Mouse (Mus musculus) kidney, adult 2 months (tissue): ENCODE results near the gene Pnpt1. TPM values are rescaled to one million over a fixed set of nuclear protein-coding genes. Genes with fewer than 3 reads are reported as not detected.

ENCODE experiments used
- DNase-seq: peaks from one replicate; pipeline ENCODE4 v3.0.0; 2021
- H3K27ac ChIP-seq: fragments of 200-500 bp; 2 replicates; pipeline ENCODE4 v1.5.1; 2012; ENCODE audit warnings: low read depth, low read length, control low read depth, inconsistent platforms; ENCODE audit not compliant: insufficient read depth
- H3K27me3 ChIP-seq: fragments of 200-500 bp; replicated peaks from 2 replicates; pipeline ENCODE4 v1.6.1; 2012; ENCODE audit warnings: mild to moderate bottlenecking, moderate library complexity, low read length, inconsistent platforms; ENCODE audit not compliant: control insufficient read depth, insufficient read depth
- H3K36me3 ChIP-seq: fragments of 200-500 bp; 2 replicates; pipeline ENCODE4 v1.6.1; 2012; ENCODE audit warnings: mild to moderate bottlenecking, moderate library complexity, low read length, inconsistent platforms; ENCODE audit not compliant: control insufficient read depth, insufficient read depth
- H3K4me1 ChIP-seq: fragments of 200-500 bp; 2 replicates; pipeline ENCODE4 v1.6.1; 2011; ENCODE audit warnings: low read length; ENCODE audit not compliant: control insufficient read depth, insufficient read depth
- H3K4me3 ChIP-seq: fragments of 200-500 bp; 2 replicates; pipeline ENCODE4 v1.5.1; 2011; ENCODE audit warnings: mild to moderate bottlenecking, low read depth, low read length, control low read depth; ENCODE audit not compliant: insufficient read depth
- CTCF ChIP-seq: fragments of 200-500 bp; conservative IDR thresholded peaks from 2 replicates; pipeline ENCODE4 v1.5.1; 2011; ENCODE audit warnings: low read depth, mild to moderate bottlenecking, control low read depth, low read length, moderate library complexity, mixed read lengths; ENCODE audit not compliant: insufficient read depth, insufficient read length
- POLR2A ChIP-seq: fragments of 200-500 bp; IDR thresholded peaks from one replicate; pipeline ENCODE4 v1.6.1; 2011; ENCODE audit warnings: low read depth, low read length, control low read depth
- WGBS: fragments of 180-500 bp; shearing (Covaris S2); methylation state at CpG from one replicate; pipeline ENCODE4 v1.1.7; 2018; 5-methylcytosine and 5-hydroxymethylcytosine counted together
- polyA plus RNA-seq: library from polyadenylated mRNA; depleted of rRNA; stranded (reverse); fragments of >200 nt; gene quantifications from 2 replicates; pipeline ENCODE4 v1.2.3, GENCODE M21; 2012; rRNA removed

Gene Pnpt1
- polyA plus RNA-seq, 1 experiment = 13.5 TPM

DNA sequence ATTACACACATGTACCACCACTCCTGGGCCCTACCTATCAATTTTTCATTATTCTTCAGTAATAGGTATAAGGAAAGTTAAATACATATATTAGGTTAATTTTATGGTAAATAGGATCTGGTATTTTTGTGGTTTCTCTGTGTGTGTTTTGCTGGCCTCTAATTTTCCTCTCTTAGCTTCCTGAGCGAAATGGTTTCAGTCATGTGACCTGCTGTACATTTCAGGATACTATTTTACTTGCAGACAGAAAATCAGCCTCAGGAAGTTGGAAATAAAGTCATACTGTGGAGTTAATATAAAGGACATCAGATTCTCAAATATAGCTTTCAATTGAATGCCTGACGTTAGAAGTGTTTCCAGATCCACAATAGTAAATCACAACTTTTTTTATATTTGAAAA, 58.4 kb downstream of the Pnpt1 start:
- H3K36me3 ChIP-seq = peaks cover 5% of the 10 kb centered on the region
- WGBS = 65% methylated on average over 2 of the region's 2 CpGs
- no peak overlapping the region for H3K27ac ChIP-seq

DNA sequence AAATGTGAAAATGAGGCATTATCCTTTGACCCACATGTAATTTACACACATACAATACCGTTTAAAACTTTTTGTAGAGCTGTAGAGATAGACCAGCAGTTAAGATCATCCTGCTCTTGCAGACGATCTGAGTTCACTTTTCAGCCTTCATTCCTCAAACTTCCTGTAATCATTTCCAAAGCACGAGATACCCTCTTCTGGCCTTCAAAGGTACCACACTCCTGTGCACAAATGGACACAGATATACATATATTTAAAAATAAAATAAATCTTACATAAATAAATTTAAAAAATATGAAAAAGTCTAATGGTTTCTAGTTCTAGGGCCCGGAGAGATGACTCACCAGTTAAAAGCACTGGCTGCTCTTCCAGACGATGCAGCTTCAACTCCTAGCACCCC, 73.1 kb downstream of the Pnpt1 start:
- 77% methylated on average over 5 of the region's 5 CpGs for WGBS
- H3K36me3 ChIP-seq = peaks cover 6% of the 10 kb centered on the region
- no peak overlapping the region for H3K27ac ChIP-seq
- DNase-seq = no peak
- no peaks in the 10 kb centered on the region for H3K27me3 ChIP-seq
- no peaks in the 10 kb centered on the region for H3K4me1 ChIP-seq
- no peak overlapping the region for H3K4me3 ChIP-seq
- no peak for TF ChIP-seq POLR2A
- TF ChIP-seq CTCF = no peak

More for the DNA sequence above, 58.4 kb downstream of the Pnpt1 start:
- TF ChIP-seq CTCF (no peak), POLR2A (no peak)
- Histone ChIP-seq H3K4me3 (no peak overlapping the region), H3K4me1 (no peaks in the 10 kb centered on the region), H3K27me3 (no peaks in the 10 kb centered on the region)
- no peak for DNase-seq

DNA sequence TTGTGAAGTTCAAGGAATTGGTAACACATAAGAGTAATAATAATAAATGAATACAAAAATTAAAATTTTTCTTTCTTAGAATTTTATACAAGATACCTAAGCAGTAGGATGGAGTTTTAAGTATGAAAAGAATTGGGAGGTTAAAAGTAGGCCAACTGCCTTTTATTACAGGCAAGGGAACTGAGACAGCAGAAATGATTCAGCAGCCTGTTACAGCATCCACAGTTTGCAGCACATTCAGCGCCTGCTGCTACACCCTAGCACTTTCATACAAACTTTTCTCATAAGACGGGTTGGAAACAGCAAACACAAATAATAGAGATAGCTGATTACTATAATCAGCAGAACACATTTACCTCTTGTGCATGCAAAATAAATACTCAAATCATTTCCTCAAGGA, 79.2 kb downstream of the Pnpt1 start:
- no peaks in the 10 kb centered on the region for H3K27me3 ChIP-seq
- H3K27ac ChIP-seq = no peak overlapping the region
- WGBS = 92% methylated on average over 2 of the region's 2 CpGs
- no peak for TF ChIP-seq POLR2A
- no peak for TF ChIP-seq CTCF
- no peak overlapping the region for H3K4me3 ChIP-seq
- DNase-seq = no peak
- H3K36me3 ChIP-seq = peaks cover 11% of the 10 kb centered on the region
- H3K4me1 ChIP-seq = no peaks in the 10 kb centered on the region

Other genes with a start within 250 kb of the Pnpt1 start
- 6.5 and 8.7 TPM in 2 replicates for gene Ppp4r3b, start 42.1 kb downstream of the Pnpt1 start, polyA plus RNA-seq
- gene Cfap36, start 116.7 kb downstream of the Pnpt1 start, polyA plus RNA-seq = 9.9 and 10.0 TPM in 2 replicates
- gene Ccdc88a, start 242.9 kb downstream of the Pnpt1 start, polyA plus RNA-seq = 0.80 and 1.3 TPM in 2 replicates